Mouse (Mus musculus): Measurements from ENCODE around the gene Unc119b. TPM values are rescaled to one million over a fixed set of nuclear protein-coding genes. Genes with fewer than 3 reads are reported as not detected.

Unc119b gene
- polyA plus RNA-seq, 2 experiments: 5.6 to 6.2 TPM

DNA sequence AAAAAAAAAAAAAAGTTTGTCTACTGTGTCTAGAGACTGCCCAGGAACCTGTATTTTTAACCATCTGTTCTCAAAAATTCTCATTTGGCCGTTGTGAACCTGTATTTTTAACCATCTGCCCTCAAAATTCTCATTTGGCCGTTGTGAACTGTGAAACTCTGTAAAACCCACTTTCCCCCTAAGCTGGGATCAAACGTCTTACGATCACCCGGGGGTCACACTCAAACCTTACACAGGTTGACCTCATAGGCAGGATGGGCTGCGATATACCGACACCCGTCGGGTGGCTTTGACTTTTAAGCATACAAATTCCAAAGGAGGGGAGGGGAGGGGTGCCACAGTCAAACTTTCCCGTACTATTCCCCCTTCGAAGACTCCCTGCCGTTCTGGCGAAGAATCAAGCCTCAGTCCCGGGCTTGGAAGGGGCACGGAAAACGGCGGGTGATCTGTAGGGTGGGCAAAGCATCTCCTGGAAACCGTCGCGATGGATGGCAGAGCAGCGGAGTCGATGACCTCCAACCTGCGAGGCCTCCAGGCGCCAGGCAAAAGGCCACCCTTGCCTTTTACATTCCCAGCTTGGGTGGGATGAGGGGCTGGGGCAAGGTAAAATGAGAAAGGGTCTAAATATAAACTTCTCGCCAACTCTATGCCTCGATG is 22.3 kb upstream of the Unc119b start:
- Histone ChIP-seq H3K27me3 (ENCODE audit: control insufficient read depth, insufficient read depth, low read length) (no peaks in the 10 kb centered on the region), H3K4me3 (ENCODE audit: insufficient read depth in 1 of 2, low read depth in 2 of 2, low read length in 2 of 2) (peak overlapping the region; percentile 69 to 72), H3K4me2 (ENCODE audit: low read depth) (peak overlapping the region; percentile 86), H3K36me3 (replicated peaks; ENCODE audit: control insufficient read depth, insufficient read depth, low read depth) (no peaks in the 10 kb centered on the region), H3K9me3 (ENCODE audit: control insufficient read depth, low read length) (no peaks in the 10 kb centered on the region), H3K9ac (replicated peaks) (peak overlapping the region; percentile 76), H3K27ac (no peak overlapping the region), H3K4me1 (replicated peaks; ENCODE audit: control insufficient read depth in 2 of 2, insufficient read depth in 2 of 2, low read length in 1 of 2) (peaks cover 23 to 42% of the 10 kb centered on the region in 2 experiments)
- under 1% methylated on average over 26 of the region's 26 CpGs for WGBS (ENCODE audit: insufficient replicate concordance)
- ATAC-seq (ENCODE audit: insufficient read depth): no peak
- DNase-seq (ENCODE audit: low read depth in 3 of 3, low spot score in 3 of 3): peak in 1 of 3 experiments; percentile 32
- TF ChIP-seq EP300 (IDR thresholded peaks at IDR 0.05; ENCODE audit: low read depth) (no peak), CTCF (IDR thresholded peaks at IDR 0.05; ENCODE audit: low read depth) (no peak)

- Histone ChIP-seq H3K4me1 (replicated peaks; ENCODE audit: control insufficient read depth in 2 of 2, insufficient read depth in 2 of 2, low read length in 1 of 2) (peaks cover 23 to 42% of the 10 kb centered on the region in 2 experiments), H3K27ac (no peak overlapping the region), H3K9ac (replicated peaks) (no peak overlapping the region), H3K27me3 (ENCODE audit: control insufficient read depth, insufficient read depth, low read length) (no peaks in the 10 kb centered on the region), H3K4me2 (ENCODE audit: low read depth) (peak overlapping the region; percentile 86), H3K9me3 (ENCODE audit: control insufficient read depth, low read length) (no peaks in the 10 kb centered on the region), H3K36me3 (replicated peaks; ENCODE audit: control insufficient read depth, insufficient read depth, low read depth) (no peaks in the 10 kb centered on the region), H3K4me3 (ENCODE audit: insufficient read depth in 1 of 2, low read depth in 2 of 2, low read length in 2 of 2) (peak overlapping the region; percentile 40 to 72; a peak in 3 of 4 replicates)
- 31% methylated on average over 7 of the region's 7 CpGs for WGBS (ENCODE audit: insufficient replicate concordance)
- DNase-seq (ENCODE audit: low read depth in 3 of 3, low spot score in 3 of 3): no peak
- TF ChIP-seq EP300 (IDR thresholded peaks at IDR 0.05; ENCODE audit: low read depth): no peak
- no peak for TF ChIP-seq CTCF (IDR thresholded peaks at IDR 0.05; ENCODE audit: low read depth)
- no peak for ATAC-seq (ENCODE audit: insufficient read depth)
These were observed 21.6 kb upstream of the Unc119b start for GRCm38 (mm10) chr5:115156401-115156800.

GRCm38 (mm10) chr5:115155831-115156230 is 21.1 kb upstream of the Unc119b start:
- 3% methylated on average over 5 of the region's 5 CpGs for WGBS (ENCODE audit: insufficient replicate concordance)
- DNase-seq (ENCODE audit: low read depth in 3 of 3, low spot score in 3 of 3): peak in 1 of 3 experiments; percentile 30

DNA sequence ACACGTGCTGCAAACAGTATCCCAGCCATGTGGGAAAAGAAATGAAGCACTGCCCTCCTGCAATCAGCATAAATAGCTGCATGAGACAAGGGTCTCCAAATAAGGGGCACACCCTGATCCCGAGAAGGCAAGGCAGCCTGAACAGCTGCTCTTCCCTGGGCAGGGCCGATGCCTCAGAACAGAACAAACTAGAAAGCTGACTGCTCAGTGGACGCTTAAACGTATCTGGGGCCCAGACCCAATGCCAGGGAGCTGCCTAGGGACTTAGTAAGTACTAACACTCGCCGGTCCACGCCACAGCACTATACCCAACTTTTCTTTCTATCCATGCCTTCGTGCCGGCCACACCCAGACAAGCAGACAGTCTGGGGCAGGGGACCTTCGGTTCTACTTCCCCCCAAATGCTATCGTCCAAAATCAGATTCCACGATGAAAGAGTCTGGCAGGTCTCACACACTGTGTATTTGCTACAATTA is 20.4 kb upstream of the Unc119b start:
- H3K4me2 ChIP-seq (ENCODE audit: low read depth): peak overlapping the region; percentile 86
- no peaks in the 10 kb centered on the region for H3K27me3 ChIP-seq (ENCODE audit: control insufficient read depth, insufficient read depth, low read length)
- H3K9ac ChIP-seq (replicated peaks): peak overlapping the region; percentile 24
- ATAC-seq (ENCODE audit: insufficient read depth): no peak
- H3K27ac ChIP-seq: no peak overlapping the region; the same call in 1 of the 2 replicates
- no peaks in the 10 kb centered on the region for H3K9me3 ChIP-seq (ENCODE audit: control insufficient read depth, low read length)
- no peak for DNase-seq (ENCODE audit: low read depth in 3 of 3, low spot score in 3 of 3)
- peaks cover 18 to 34% of the 10 kb centered on the region in 2 experiments for H3K4me1 ChIP-seq (replicated peaks; ENCODE audit: control insufficient read depth in 2 of 2, insufficient read depth in 2 of 2, low read length in 1 of 2)
- H3K36me3 ChIP-seq (replicated peaks; ENCODE audit: control insufficient read depth, insufficient read depth, low read depth): peaks cover 8% of the 10 kb centered on the region
- peak overlapping the region; percentile 5 to 34; a peak in 3 of 4 replicates for H3K4me3 ChIP-seq (ENCODE audit: insufficient read depth in 1 of 2, low read depth in 2 of 2, low read length in 2 of 2)
- 14% methylated on average over 13 of the region's 13 CpGs for WGBS (ENCODE audit: insufficient replicate concordance)
- TF ChIP-seq EP300 (IDR thresholded peaks at IDR 0.05; ENCODE audit: low read depth) (no peak), CTCF (IDR thresholded peaks at IDR 0.05; ENCODE audit: low read depth) (no peak)

More at GRCm38 (mm10) chr5:115155831-115156230, 21.1 kb upstream of the Unc119b start:
- H3K9ac ChIP-seq (replicated peaks): no peak overlapping the region
- H3K4me2 ChIP-seq (ENCODE audit: low read depth): peak overlapping the region; percentile 86
- peak overlapping the region; percentile 34 to 72 for H3K4me3 ChIP-seq (ENCODE audit: insufficient read depth in 1 of 2, low read depth in 2 of 2, low read length in 2 of 2)
- ATAC-seq (ENCODE audit: insufficient read depth): no peak
- H3K36me3 ChIP-seq (replicated peaks; ENCODE audit: control insufficient read depth, insufficient read depth, low read depth): peaks cover 1% of the 10 kb centered on the region; the same call in 1 of the 2 replicates
- TF ChIP-seq CTCF (IDR thresholded peaks at IDR 0.05; ENCODE audit: low read depth) (no peak), EP300 (IDR thresholded peaks at IDR 0.05; ENCODE audit: low read depth) (no peak)
- no peak overlapping the region; the same call in 1 of the 2 replicates for H3K27ac ChIP-seq
- H3K9me3 ChIP-seq (ENCODE audit: control insufficient read depth, low read length): no peaks in the 10 kb centered on the region
- peaks cover 21 to 37% of the 10 kb centered on the region in 2 experiments for H3K4me1 ChIP-seq (replicated peaks; ENCODE audit: control insufficient read depth in 2 of 2, insufficient read depth in 2 of 2, low read length in 1 of 2)
- H3K27me3 ChIP-seq (ENCODE audit: control insufficient read depth, insufficient read depth, low read length): no peaks in the 10 kb centered on the region

- no peak overlapping the region for H3K27ac ChIP-seq
- peaks cover 18 to 34% of the 10 kb centered on the region in 2 experiments for H3K4me1 ChIP-seq (replicated peaks; ENCODE audit: control insufficient read depth in 2 of 2, insufficient read depth in 2 of 2, low read length in 1 of 2)
- TF ChIP-seq CTCF (IDR thresholded peaks at IDR 0.05; ENCODE audit: low read depth): no peak
- no peak for TF ChIP-seq EP300 (IDR thresholded peaks at IDR 0.05; ENCODE audit: low read depth)
- 46% methylated on average over 8 of the region's 8 CpGs for WGBS (ENCODE audit: insufficient replicate concordance)
- no peak overlapping the region for H3K4me3 ChIP-seq (ENCODE audit: insufficient read depth in 1 of 2, low read depth in 2 of 2, low read length in 2 of 2)
- H3K9ac ChIP-seq (replicated peaks): no peak overlapping the region
- DNase-seq (ENCODE audit: low read depth in 3 of 3, low spot score in 3 of 3) (no peak), ATAC-seq (ENCODE audit: insufficient read depth) (no peak)
- H3K27me3 ChIP-seq (ENCODE audit: control insufficient read depth, insufficient read depth, low read length): no peaks in the 10 kb centered on the region
- H3K9me3 ChIP-seq (ENCODE audit: control insufficient read depth, low read length): no peaks in the 10 kb centered on the region
- H3K36me3 ChIP-seq (replicated peaks; ENCODE audit: control insufficient read depth, insufficient read depth, low read depth): peaks cover 25% of the 10 kb centered on the region
- no peak overlapping the region for H3K4me2 ChIP-seq (ENCODE audit: low read depth)
These were observed 17.6 kb upstream of the Unc119b start for GRCm38 (mm10) chr5:115152132-115152956.

Measured in liver, embryonic 14.5 days (tissue).